Mouse (Mus musculus) T-cell, adult 2 months (primary cell): ENCODE results near the gene Ltbp4.
A peak's percentile ranks its signal among the peaks of the same experiment; 100 is the strongest.

Source experiments
- DNase-seq: peaks from one replicate; pipeline ENCODE4 v3.0.0; 2022; ENCODE audit warnings: low spot score

The Ltbp4 gene

DNA sequence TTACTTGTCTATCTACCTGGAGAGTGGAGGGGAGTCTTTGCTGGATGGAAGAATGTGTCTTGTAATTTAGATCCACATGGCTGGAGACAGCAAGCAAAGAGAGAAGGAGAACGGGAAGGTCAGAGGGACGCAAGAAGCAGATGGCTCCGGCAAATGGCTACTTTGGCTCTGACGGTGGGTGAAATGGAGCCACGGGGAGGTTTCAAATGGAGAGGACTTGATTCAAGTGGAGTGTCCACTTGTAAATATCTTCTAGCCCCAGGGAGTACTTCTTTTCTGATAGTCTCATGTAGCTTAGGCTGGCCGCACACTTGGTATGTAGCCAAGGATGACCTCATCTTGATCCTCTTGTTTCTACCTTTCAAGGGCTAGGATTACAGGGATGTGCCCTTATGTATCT, 38.7 kb downstream of the Ltbp4 start:
- no peak for DNase-seq

DNA sequence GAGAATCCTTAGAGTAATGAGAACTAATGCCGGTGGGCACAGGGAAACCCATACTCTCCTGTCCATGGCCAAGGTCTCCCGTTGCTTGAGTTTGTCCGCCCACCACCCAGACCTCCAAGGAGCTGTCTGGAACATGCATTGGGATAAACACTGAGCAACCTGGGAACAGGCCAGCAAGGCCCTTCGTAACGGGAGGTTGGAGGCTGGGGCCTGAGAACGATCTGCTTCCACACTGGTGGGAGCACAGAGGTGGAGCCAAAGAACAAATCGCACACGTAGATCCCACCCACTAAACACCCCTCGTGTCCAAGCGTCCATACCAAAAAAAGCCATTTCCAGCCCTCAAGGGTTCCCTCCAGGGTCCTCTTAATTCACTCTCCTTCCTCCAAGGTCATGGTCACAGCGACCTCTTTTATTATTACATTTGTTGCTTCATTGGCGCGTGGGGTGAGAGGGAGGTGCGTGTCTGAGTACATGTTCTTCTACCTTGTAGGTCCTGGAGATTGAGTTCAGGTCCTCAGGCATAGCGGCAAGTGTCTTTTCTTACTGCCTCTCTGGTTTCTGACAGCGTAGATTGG, 39.4 kb downstream of the Ltbp4 start:
- DNase-seq, result no peak

DNA sequence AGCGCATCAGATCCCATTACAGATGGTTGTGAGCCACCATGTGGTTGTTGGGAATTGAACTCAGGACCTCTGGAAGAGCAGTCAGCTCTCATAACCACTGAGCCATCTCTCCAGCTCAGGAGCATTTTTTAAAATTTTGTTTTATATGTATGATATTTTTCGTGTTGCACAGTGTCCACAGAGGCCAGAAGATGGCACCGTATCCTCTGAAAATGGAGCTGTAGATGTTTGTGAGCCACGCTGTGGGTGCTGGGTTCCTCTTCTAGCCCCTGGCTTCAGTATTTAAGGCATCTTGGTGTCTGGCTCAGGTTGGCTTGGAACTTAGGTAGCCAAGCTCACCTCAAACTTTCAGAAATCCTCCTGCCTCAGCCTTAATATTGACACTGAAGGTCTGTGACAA, 41.0 kb downstream of the Ltbp4 start:
- DNase-seq, result no peak

DNA sequence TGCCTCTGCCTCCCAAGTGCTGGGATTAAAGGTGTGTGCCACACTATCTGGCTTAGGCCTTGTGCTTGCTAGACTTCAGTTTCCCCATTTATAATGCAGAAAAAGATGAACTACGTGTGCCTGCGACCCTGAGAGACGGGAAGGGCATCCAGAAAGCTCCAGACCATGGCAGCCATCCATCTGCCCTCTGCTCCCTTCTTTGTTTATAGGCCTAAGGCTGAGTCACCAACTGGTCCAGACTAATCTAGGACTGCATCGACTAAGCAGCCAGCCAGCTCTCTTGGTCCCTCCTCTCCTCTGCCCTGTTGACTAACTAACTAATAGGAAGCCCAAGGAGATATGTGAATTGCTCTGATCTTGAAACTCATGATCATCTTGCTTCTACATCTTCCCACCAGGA, 41.5 kb downstream of the Ltbp4 start:
- DNase-seq, result no peak

DNA sequence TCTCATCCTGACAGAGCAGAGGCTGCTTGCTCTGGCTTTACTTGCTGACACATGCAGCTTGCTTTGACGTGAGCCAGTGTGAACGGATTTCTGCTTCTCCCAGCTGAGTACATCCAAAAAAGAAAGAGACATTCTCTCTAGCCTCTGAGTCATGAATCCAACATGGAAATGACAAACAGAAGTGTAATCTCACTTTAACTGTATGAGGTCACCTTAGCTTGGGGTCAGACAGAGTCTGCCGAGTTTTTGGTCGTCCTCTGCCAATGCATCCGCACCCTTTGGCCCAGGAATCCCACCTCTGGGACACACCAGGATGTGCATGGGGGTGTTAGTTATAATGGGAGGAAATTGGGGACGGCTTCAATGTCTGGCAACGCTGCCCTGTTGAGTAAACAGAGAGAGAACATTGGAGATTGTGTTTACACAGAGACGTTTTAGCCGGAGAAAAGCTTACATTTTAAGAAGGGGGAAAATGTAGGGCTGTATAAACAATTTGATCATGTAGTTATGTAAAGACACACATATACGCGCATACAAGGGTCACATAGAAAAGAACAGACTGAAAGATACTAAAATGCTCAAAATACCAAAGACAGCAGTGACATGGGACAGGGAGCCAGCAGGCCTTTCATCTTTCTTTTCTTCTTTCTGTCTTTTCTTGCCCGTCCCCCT, 45.6 kb downstream of the Ltbp4 start:
- DNase-seq, result no peak

DNA sequence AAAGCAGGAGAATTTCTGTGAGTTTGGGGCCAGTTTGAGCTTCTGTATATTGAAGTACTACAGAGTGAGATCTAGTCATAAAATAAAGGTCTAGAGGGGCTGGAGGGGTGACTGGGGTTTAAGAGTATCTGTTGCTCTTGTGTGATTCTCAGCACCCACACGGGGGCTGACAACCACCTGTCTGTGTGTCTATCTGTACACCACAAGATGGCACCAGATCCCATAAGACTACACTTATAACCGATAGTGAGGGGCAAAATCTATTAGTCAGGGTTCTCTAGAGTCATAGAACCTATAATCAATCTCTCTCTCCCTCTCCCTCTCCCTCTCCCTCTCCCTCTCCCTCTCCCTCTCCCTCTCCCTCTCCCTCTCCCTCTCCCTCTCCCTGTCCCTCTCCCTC, 46.9 kb downstream of the Ltbp4 start:
- no peak for DNase-seq

DNA sequence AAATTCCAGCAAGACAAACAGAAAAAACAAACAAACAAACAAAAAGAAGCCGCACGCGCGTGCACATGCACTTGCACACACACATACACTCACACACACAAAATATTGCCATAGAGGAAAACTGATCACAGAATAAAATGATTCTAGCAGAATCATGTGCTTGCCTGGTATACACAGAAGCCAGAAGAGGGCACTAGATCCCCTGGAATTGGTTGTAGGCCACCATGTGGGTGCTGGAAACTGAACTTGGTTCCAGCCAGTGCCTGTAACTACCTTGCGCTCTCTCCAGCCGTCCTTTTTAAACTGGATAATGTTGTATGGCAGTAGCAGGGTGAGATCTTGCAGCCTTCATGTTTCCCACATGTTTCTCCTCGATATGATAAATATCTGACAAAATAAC, 48.8 kb downstream of the Ltbp4 start:
- DNase-seq, result no peak

DNA sequence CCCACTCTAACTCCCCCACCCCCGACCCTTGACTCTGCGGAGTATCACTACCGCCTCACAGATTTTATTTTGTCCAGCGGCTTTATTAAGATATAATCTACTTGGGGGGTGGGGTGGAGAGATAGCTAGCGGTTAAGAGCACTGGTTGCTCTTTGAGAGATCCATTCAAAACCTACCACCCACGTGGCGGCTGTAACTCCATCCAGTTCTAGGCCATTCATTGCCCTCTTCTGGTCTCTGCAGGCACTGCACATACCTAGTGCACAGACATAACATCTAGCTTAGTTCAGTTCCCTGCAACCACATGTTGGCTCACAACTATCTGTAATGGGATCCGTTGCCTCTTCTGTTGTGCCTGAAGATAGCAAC, 51.8 kb downstream of the Ltbp4 start:
- DNase-seq, result peak; percentile 51

DNA sequence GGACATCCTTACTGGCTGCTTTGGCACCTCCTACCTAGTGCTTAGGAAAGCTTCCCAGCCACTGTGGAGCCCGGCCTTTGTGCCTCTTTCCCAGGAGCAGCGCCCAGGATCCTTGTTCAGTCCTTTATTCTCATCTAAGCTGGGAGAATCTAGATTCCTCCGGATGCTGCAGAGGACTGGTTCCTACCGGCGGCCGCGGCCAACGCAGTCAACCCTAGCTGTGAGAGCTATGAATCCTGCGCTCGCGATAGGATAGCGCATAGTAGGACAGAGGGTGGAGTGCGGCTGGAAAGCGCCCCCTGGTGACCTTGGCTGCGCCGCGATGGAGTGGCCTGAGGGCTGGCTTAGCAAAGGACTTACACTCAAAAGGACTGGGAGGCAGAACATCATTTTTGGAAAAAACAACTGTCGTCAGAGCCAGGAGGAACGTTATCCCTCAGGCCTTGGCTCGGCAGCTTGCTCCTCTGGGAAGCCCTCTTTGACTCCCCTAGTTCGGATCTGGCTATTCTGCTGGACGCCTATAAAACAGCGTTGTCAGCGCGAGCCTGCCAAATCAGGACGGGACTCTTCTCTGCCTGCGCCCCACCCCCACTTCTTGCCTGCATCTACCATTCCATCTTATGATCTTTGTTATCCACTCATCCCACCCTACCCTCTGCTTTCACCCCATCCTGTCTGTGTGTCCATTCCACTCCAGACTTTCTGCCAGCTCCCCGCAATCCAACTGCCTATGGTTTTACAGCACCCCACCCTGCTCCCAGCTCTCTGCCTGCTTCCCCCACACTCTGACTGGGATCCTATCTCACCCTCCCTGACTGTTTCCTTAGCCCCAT, 52.4 kb downstream of the Ltbp4 start:
- DNase-seq, result no peak

DNA sequence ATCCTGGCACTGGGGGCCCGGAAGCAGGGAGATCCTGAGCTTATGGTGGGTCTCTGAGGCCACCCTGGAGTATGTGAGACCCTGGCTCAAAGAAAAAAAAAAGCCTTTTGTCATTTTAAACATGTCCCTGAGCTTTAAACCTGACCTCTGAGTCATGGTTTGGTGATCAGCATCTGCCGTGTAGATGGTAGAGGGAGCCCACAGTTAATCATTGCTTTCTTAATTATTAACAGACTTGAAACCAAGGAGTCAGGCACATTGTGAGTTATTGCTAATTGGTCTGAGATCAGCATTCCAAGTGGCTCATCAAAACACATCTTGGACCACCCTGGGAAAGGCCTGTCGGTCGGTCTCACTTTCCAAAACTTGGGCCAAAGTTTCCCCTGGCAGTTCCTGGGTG, 55.3 kb downstream of the Ltbp4 start:
- DNase-seq, result no peak

DNA sequence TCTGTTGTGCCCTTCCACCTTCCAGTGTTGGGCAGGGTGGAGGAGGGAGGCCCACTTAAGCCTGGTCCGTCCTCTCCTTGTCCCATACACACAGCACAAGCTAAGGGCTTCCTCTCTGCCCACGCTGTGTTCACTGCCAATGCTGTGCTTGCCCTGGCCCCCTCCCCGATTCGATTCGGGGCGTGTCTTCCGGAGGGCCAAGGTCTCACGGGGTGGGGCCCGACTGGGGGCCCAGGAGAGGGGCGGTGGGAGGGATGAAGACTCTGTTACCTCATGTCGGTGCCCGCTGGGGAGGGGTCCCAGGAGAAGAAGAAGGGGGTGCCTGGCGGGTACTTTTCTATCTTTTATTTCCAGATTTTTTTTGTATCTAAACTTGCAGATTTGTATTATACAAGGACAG, 55.8 kb downstream of the Ltbp4 start:
- no peak for DNase-seq

DNA sequence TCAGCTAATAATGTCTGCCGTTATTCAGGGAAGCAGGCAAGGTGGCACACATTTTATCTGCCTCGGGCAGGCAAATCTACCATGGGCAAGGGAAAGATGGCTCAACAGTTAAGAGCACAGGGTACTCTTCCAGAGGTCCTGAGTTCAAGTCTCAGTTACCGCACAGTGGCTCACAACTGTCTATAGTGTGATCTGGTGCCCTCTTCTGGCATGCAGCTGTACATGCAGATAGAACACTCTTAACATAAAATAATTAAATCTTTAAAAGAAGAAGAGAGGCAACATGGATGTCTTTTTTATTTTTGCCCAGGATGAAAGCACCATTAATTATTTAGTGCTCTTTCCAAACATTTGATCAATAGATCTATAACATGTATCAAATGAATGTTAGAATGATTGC, 60.3 kb downstream of the Ltbp4 start:
- DNase-seq, result no peak

DNA sequence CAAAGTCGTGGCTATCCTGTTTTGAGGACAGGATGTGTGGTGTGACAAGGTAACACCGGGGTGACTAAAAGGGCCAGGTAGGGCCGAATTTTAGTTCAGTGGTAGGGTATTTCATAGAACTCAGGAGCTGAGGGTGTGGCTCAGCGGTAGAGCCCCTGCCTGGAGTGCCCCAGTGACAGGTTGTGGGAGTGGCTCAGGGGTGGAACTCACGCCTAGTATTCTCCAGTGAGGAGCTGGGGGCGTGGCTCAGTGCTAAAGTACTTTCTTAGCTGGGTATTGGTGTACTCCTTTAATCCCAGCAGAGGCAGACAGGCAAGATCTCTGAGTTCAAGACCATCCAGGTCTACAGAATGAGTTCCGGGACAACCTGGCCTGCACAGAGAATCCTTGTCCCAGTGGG, 61.5 kb downstream of the Ltbp4 start:
- no peak for DNase-seq

DNA sequence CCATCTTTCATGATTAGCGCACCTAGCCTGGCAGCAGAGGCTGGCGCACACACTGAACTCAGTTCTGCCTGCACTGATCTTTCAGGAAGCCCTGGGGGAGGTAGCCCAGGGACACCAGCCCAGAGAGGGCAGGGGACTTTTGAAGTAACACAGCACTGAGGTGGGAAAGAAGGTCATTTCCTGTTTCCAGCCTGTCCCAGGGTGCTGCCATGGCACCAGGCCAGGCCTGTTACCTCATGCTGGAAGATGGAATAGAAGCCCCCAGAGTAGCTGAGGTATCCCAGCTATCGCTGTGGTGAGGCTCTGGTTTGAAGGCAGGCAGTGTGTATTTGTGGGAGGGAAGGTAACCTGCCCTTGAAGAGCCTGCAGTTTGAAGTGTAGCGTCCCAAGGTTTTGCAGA, 62.6 kb downstream of the Ltbp4 start:
- no peak for DNase-seq

DNA sequence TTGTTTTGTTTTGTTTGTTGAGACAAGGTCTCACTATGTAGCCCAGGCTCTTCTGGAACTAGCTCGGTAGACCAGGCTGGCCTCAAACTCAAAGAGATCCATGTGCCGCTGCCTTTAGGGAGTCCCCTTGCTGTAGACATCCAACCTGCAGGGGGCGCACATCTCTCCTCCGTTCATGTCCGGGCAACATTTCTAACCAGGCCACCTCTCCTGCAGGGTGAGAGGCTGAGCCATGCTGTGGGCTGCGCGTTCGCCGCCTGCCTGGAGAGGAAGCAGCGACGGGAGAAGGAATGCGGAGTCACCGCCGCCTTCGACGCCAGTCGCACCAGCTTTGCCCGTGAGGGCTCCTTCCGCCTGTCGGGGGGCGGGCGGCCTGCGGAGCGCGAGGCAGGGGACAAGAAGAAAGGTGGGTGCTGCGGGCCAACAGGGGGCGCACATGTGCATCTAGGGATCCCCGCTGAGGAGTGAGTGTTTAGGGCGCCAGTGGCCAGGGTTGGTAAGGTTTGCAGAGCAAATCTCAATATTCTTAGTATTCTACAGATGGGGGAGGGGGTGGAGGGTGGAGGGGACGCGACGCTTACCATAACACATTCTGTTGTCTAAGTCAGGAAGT, 63.6 kb downstream of the Ltbp4 start:
- DNase-seq, result peak; percentile 6

DNA sequence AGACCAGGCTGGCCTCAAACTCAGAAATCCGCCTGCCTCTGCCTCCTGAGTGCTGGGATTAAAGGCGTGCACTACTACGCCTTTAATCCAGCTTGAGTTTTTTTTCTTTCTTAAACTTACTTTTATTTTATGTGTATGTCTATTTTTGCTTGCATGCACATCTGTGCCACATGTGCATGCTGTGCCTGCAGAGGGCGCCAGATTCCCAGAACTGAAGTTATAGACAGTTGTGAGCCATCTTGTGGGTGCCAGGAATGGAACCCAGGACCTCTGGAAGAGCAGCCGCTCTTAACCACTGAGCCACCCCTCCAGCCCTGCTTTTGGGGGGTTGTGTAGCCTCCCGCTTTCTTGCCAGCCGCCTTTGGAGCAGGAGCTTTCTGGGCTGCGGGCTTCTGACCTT, 66.1 kb downstream of the Ltbp4 start:
- no peak for DNase-seq

DNA sequence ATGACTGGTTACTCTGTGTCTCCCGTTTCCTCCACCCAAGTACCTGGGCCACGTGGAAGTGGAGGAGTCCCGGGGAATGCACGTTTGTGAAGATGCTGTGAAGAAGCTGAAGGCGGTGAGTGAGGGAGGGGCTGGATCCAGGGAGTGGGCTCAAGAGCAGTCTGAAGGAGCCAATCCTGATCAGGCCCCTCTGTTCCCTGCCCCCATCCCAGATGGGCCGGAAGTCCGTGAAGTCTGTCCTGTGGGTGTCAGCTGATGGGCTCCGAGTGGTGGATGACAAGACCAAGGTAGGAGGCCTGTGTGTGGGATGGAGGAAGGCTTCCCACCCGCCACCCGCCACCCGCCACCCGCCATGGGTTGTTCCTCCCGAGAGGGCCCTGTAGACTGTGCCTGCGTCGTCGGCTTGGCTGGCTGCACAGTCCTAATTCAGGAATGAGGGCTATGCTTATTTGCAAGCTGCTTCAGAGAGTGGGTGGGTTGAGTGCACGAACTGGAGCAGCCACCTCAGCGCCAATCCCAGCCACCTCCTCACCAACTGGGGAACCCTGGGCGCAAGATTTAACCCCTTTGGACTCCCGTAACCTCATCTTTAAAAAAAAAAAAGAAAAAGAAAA, 70.9 kb downstream of the Ltbp4 start:
- no peak for DNase-seq

DNA sequence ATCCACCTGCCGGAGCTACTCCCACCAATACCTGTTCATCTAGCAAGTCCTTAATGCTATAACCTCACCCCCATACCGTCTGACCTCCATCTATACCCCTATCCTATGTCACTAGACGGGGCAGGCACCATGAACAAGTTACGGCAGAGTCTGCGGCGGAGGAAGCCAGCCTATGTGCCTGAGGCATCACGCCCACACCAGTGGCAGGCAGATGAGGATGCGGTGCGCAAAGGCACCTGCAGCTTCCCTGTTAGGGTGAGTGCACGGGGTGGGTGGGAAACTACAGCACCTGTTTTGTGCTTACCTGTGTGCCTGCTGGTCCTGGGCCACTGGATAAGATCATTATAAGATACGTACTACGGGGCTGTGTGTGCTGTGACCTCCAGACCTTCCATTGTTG, 72.7 kb downstream of the Ltbp4 start:
- DNase-seq, result no peak

DNA sequence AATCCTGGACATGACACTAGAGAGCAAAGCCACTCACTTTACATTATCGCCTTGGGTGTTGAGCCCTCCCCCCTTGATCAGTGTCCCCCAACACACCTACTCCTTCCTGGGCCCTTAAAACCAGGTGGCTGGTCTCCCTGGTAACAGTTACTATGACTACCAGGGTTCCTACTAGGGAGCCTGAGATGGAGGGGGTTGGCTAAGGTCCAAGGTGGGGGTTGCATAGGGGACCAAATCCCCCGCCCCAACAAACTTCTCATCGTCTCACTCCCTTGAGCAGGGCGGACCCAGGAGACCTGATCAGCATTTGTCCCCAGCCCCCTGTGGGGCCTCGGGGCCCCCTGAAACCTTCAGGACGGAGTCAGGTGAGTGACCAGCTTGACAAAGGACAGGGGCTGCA, 75.6 kb downstream of the Ltbp4 start:
- no peak for DNase-seq

DNA sequence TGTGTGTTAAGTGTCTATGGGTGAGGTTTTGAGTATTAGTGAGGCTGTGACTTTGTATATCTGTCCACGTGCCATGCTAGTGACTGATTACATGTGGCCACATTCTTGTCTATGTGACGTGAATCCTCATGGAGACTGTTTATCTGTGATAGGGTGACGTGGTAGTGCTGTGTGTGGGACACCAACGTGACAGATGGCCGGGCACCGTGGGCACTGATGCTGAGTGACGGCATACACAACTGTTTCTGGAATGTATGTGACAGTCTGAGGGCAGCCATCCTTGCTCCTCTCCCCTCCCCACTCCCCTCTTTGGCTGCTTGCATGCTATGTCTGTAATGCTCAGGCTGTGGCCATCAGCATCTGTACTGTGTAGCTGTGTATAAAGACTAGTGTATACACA, 76.6 kb downstream of the Ltbp4 start:
- DNase-seq, result no peak

DNA sequence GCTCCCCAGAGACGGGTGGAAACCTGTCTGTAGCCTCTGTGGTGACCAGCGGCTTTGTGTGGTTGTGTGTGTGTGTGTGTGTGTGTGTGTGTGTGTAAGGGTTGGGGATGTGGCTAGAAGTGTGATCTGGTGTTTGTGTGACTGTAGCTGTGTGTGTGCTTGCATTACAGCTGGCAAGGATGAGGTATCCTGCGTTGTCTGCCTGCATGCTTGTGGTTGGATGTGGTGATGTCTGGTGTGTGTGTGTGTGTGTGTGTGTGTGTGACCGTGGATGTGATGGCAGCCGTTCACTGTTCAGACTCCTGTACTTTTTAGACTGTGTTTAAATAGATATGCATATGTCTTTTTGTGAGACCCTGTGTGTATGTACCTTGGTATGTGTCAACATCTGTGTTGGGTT, 77.7 kb downstream of the Ltbp4 start:
- peak; percentile 28 for DNase-seq

DNA sequence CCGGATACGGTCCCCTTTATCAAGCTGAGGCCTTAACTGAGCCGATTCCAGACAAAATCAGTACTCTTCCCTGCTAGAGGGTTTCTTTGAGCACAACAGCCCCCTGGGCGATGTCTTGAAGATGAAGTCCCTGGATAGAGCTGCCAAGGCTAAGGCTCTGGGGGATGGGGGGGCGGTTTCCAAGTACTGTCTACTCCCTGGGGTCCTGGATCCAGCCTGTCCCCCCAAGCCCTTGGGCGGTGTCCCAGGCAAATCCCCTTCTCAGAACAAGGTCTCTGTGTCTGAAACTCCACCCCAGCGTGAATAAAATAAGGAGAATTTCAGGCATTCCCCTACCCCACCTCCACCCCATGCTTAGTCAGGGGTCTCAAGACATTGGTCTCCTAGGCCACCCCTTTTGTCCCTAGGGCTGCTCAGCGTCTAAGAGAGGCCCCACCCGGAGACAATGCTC, 78.2 kb downstream of the Ltbp4 start:
- DNase-seq, result no peak
